Mouse (Mus musculus) kidney, embryonic 16.5 days (tissue): ENCODE measurements around the gene Anapc2. TPM values are rescaled to one million over a fixed set of nuclear protein-coding genes. Genes with fewer than 3 reads are reported as not detected.

ENCODE experiments used
- ATAC-seq: fragments of 200-750 bp; cut with Nextera tagmentation; 2 replicates; pipeline ENCODE4 v1.8.0; 2017; ENCODE audit warnings: moderate TSS enrichment; ENCODE audit not compliant: low FRiP score, low TSS enrichment
- H3K27ac ChIP-seq: fragments of 300-500 bp; sonication (generic); 2 replicates; pipeline ENCODE4 v1.5.1; 2014; ENCODE audit warnings: low read length
- H3K27me3 ChIP-seq: fragments of 300-500 bp; sonication (generic); 2 replicates; pipeline ENCODE4 v1.6.1; 2014; ENCODE audit warnings: low read length, control low read depth, mixed read lengths; ENCODE audit not compliant: insufficient read depth
- H3K36me3 ChIP-seq: fragments of 300-500 bp; sonication (generic); 2 replicates; pipeline ENCODE4 v1.6.1; 2014; ENCODE audit warnings: low read length, control low read depth, mixed read lengths; ENCODE audit not compliant: insufficient read depth
- H3K4me1 ChIP-seq: fragments of 300-500 bp; sonication (generic); 2 replicates; pipeline ENCODE4 v1.6.1; 2014; ENCODE audit warnings: low read length, control low read depth, mixed read lengths; ENCODE audit not compliant: insufficient read depth
- H3K4me2 ChIP-seq: fragments of 300-500 bp; sonication (generic); replicated peaks from 2 replicates; pipeline ENCODE4 v1.6.1; 2014; ENCODE audit warnings: low read depth, low read length
- H3K4me3 ChIP-seq: fragments of 300-500 bp; sonication (generic); 2 replicates; pipeline ENCODE4 v1.5.1; 2014; ENCODE audit warnings: mild to moderate bottlenecking, low read length
- H3K9ac ChIP-seq: fragments of 300-500 bp; sonication (generic); replicated peaks from 2 replicates; pipeline ENCODE4 v1.6.1; 2014; ENCODE audit warnings: low read length
- H3K9me3 ChIP-seq: fragments of 300-500 bp; sonication (generic); 2 replicates; pipeline ENCODE4 v1.6.1; 2016; ENCODE audit warnings: low read length, control low read depth
- WGBS: fragments of 180-500 bp; shearing (Covaris S2); extraction: QIAGEN DNeasy Blood & Tissue Kit; methylation state at CpG from one replicate; pipeline ENCODE4 v1.1.7; 2014; 5-methylcytosine and 5-hydroxymethylcytosine counted together
- polyA plus RNA-seq: library from polyadenylated mRNA; unstranded; fragments of >200 nt; fragmentation: Nextera tagmentation; extraction: Ambion mirVana; gene quantifications from 2 replicates; pipeline ENCODE4 v1.2.1, GENCODE M21; 2015

Anapc2 gene
- 146 and 152 TPM in 2 replicates for polyA plus RNA-seq

DNA sequence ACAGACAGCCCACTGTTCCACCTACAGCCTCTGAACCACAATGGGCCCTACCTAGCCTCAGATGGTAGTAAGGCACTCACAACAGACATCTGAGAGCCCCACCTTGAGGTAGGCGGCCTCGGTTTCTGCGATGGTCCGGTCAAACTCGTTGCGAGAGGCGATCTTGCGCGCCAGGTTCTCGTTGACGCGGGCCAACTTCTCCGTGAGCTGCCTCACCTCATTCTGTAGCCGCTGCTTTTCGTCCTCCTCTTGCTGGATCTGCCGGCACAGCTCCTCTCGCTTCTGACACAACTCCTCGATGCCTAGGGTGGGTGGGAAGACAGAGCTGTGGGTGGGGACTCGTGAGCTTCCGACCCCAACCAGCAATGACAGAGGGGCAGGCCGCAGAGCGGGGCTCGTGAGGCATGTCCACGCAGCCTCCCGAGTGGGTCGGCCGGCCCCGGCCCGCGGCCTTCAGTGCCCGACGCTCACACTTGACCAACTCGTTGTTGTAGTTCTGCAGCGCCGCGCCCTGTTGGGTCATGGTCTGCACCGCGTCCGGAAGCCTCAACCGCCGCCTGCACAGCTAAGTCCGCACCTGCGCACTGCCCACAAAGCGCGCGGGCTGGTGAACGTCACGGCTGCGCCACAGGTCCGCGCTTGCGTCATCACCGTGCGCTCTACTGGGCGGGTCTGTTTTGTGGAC lies at the start of gene Anapc2, which contains the start of gene Ssna1:
Gene Anapc2 (plus strand): TSS at position 652 of the 685 bp plus-strand sequence.
Gene Ssna1 (minus strand): TSS at position 612 of the 685 bp plus-strand sequence.
- under 1% methylated on average over 47 of the region's 55 CpGs for WGBS
- Histone ChIP-seq H3K4me3 (peak within 1 kb of the TSS; percentile 78), H3K9ac (peak within 1 kb of the TSS; percentile 92), H3K27ac (peak within 1 kb of the TSS; percentile 84), H3K4me1 (peaks cover 27% of the 10 kb centered on the region), H3K9me3 (no peaks in the 10 kb centered on the region), H3K4me2 (peak within 1 kb of the TSS; percentile 97), H3K27me3 (no peaks in the 10 kb centered on the region), H3K36me3 (peaks cover 55% of the 10 kb centered on the region)
- ATAC-seq = peak; percentile 96

DNA sequence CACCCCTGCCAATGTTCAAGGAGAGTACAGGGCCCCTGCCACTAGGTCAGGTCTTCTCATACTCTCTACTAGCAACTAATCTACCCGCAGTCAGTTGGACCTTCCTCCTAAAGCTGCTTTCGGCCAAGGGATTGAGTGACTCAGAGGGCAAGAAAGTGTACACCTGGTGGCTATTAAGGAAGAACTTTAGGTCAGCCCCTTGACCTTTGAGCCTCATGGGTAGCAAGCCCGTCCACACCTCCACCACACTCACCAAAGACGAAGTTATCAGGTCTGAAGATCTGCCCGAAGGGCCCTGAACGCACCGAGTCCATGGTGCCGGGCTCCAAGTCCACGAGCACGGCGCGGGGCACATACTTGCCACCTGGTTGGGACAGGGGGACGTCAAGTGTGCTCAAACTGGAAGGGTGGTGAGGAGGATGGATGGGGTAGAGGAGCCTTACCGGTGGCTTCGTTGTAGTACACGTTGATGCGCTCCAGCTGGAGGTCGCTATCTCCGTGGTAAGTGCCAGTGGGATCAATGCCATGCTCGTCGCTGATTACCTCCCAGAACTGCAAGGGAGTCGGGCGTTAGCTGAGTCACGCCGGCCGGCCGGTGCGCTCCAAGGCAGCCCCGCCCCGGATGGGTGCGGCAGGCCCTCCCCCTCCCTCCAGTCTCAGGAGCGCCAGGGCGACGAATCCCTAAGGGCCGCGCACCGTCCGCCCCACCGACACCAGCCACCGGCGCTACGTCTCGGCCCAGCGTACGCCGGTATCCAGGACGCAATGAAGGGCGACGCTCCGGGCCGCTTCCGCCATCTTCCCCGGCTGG lies 48.4 kb upstream of the Anapc2 start:
- Histone ChIP-seq H3K27ac (peak overlapping the region; percentile 97), H3K4me3 (peak overlapping the region; percentile 85), H3K36me3 (peaks cover 14% of the 10 kb centered on the region), H3K4me2 (peak overlapping the region; percentile 78), H3K9ac (peak overlapping the region; percentile 90), H3K27me3 (no peaks in the 10 kb centered on the region), H3K4me1 (peaks cover 26% of the 10 kb centered on the region), H3K9me3 (no peaks in the 10 kb centered on the region)
- under 1% methylated on average over 53 of the region's 53 CpGs for WGBS
- peak; percentile 37 for ATAC-seq

DNA sequence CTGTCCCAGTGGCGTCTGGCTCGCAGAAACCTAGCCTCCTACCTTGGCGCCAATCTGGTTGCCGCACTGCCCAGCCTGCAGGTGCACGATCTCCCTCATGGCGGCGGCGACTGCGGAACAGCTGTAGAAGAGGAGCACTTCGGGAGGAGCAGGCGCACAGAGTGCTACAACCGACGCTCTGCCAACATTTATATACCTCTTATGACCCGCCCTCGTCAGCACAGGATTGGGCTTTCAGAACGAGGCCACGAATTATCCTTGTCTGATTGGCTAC lies 47.8 kb upstream of the Anapc2 start, which contains the start of gene Tubb4b:
Gene Tubb4b (minus strand): TSS at position 211 of the 274 bp plus-strand sequence.
- peaks cover 14% of the 10 kb centered on the region for H3K36me3 ChIP-seq
- peak within 1 kb of the TSS; percentile 78 for H3K4me2 ChIP-seq
- peak within 1 kb of the TSS; percentile 99 for H3K27ac ChIP-seq
- peaks cover 28% of the 10 kb centered on the region for H3K4me1 ChIP-seq
- no peaks in the 10 kb centered on the region for H3K27me3 ChIP-seq
- peak within 1 kb of the TSS; percentile 90 for H3K9ac ChIP-seq
- under 1% methylated on average over 17 of the region's 17 CpGs for WGBS
- H3K4me3 ChIP-seq = peak within 1 kb of the TSS; percentile 85
- ATAC-seq = no peak
- H3K9me3 ChIP-seq = no peaks in the 10 kb centered on the region

- 2% methylated on average over 41 of the region's 41 CpGs for WGBS
- ATAC-seq = peak; percentile 97
- Histone ChIP-seq H3K4me2 (peak overlapping the region; percentile 53), H3K27ac (peak overlapping the region; percentile 99), H3K9ac (peak overlapping the region; percentile 79), H3K4me1 (peaks cover 28% of the 10 kb centered on the region), H3K36me3 (peaks cover 14% of the 10 kb centered on the region), H3K27me3 (no peaks in the 10 kb centered on the region), H3K9me3 (no peaks in the 10 kb centered on the region), H3K4me3 (peak overlapping the region; percentile 85)
Measured at GRCm38 (mm10) chr2:25224766-25225752, 47.2 kb upstream of the Anapc2 start.

DNA sequence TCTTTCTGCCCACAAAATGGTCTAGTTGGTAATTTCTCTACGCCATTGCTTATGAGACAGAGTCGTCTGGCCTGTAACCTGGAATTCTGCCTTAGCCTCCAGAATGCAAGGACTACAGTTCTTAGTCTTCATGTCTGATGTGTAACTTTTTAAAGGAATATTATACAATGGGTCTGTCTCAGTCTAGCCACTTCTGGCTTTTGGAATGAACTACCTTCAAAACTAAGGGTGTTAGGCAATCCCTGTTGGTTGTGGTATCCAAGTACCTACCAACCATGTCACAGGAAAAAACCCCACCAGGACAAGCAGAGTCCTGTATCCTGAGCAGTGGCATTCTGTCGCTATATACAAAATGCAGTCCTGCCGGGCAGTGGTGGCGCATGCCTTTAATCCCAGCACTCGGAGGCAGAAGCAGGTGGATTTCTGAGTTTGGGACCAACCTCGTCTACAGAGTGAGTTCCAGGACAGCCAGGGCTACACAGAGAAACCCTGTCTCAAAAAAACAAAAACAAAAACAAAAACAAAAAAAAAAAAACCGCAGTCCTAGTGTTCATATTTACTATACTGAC lies 46.4 kb upstream of the Anapc2 start:
- Histone ChIP-seq H3K27me3 (no peaks in the 10 kb centered on the region), H3K36me3 (peaks cover 14% of the 10 kb centered on the region), H3K4me2 (peak overlapping the region; percentile 53), H3K4me1 (peaks cover 28% of the 10 kb centered on the region), H3K9me3 (no peaks in the 10 kb centered on the region), H3K4me3 (peak overlapping the region; percentile 85), H3K9ac (peak overlapping the region; percentile 79), H3K27ac (peak overlapping the region; percentile 99)
- ATAC-seq = no peak
- WGBS = 79% methylated on average over 8 of the region's 8 CpGs

- WGBS = 78% methylated on average over 5 of the region's 5 CpGs
- H3K27ac ChIP-seq = no peak overlapping the region
- no peak overlapping the region for H3K9ac ChIP-seq
Measured at GRCm38 (mm10) chr2:25226864-25227263, 45.4 kb upstream of the Anapc2 start.

DNA sequence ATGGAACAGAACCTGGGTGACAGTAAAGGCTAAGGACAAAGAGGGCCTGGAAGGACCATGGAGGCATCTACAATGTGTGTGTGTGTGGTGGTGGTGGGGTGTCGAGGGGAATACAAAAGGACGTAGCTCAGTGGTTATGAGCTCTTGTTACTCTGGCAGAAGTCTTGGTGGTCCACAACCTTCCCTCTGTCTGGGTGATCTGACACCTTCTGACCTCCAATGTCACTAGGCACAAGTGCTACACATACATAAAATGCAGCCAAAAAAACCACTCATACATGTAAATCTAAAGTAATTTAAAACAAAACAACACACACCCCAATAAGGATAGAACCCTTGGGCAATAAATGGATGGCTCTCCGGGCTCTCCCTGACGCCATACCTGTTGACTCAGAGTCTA lies 44.9 kb upstream of the Anapc2 start:
- no peak overlapping the region for H3K27ac ChIP-seq
- H3K9me3 ChIP-seq = no peaks in the 10 kb centered on the region
- ATAC-seq = no peak
- 0 out of 2 replicates have a peak, but pooled peaks cover 3% of the 10 kb centered on the region for H3K36me3 ChIP-seq
- H3K27me3 ChIP-seq = no peaks in the 10 kb centered on the region
- peaks cover 26% of the 10 kb centered on the region for H3K4me1 ChIP-seq
- WGBS = 94% methylated on average over 4 of the region's 4 CpGs
- H3K9ac ChIP-seq = no peak overlapping the region
- H3K4me3 ChIP-seq = no peak overlapping the region
- H3K4me2 ChIP-seq = no peak overlapping the region

More at GRCm38 (mm10) chr2:25226864-25227263, 45.4 kb upstream of the Anapc2 start:
- no peak for ATAC-seq
- no peak overlapping the region for H3K4me3 ChIP-seq
- peaks cover 5% of the 10 kb centered on the region for H3K36me3 ChIP-seq
- H3K4me2 ChIP-seq = no peak overlapping the region
- peaks cover 26% of the 10 kb centered on the region for H3K4me1 ChIP-seq
- H3K27me3 ChIP-seq = no peaks in the 10 kb centered on the region
- no peaks in the 10 kb centered on the region for H3K9me3 ChIP-seq

DNA sequence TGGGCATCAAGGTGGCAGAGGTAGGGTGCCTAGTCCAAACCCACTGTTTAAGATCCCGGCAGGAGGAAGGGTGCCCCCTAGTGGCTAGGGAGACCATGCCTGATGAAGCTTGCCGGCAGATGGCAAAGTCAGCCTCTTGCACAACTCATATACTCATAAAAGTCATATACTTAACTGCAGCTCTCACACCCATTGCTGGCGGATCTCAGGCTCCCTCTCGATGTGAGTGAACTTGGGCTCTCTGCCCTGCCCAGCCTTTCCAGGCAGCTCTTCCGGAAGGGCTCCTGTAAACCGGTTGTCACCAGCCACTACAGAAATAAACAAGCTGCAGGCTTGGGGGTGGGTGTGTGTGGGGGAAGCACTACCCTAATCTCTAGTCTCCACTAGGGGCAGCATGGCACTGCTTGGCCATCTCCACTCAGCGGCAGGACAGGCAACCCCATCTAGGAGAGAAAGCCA lies 43.8 kb upstream of the Anapc2 start:
- peak; percentile 24 for ATAC-seq
- Histone ChIP-seq H3K27me3 (no peaks in the 10 kb centered on the region), H3K4me2 (peak overlapping the region; percentile 49), H3K9ac (peak overlapping the region; percentile 36; the same call in 1 of the 2 replicates), H3K4me3 (peak overlapping the region; percentile 35), H3K27ac (peak overlapping the region; percentile 88), H3K36me3 (no peaks in the 10 kb centered on the region), H3K4me1 (peaks cover 22% of the 10 kb centered on the region), H3K9me3 (no peaks in the 10 kb centered on the region)
- whole genome bisulfite sequencing = 0% methylated on average over 7 of the region's 7 CpGs
